Mouse (Mus musculus) spleen, postnatal 14 days (tissue): ENCODE data around the gene Rc3h2.

Experiments used
- DNase-seq, 2 experiments: peaks; one replicate each; pipeline ENCODE4 v3.0.0; 2021 to 2022; ENCODE audit warnings: low spot score in 2 of 2

Rc3h2 gene

GRCm38 (mm10) chr2:37422306-37423304, at the start of gene Rc3h2:
Gene Rc3h2 (minus strand): TSS chr2:37422903.
- DNase-seq, result peak; percentile 85 to 91

DNA sequence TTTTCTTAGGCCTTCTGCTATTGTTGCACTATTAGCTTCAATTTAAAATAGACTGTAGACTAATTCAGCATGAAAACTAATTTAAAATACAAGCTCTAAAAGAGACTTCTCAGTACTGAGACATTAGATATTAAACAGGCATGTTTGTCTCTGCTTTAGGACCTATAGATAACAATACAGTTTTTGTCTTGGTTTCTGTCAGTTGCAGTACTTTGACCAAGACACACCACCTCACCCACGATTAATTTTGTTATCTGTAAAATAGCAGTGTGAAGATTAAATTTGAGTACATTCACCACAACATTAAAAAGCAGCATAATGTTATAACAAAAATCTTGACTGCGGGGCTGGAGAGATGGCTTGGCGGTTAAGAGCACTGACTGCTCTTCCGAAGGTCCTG, 43.6 kb upstream of the Rc3h2 start:
- no peak for DNase-seq

DNA sequence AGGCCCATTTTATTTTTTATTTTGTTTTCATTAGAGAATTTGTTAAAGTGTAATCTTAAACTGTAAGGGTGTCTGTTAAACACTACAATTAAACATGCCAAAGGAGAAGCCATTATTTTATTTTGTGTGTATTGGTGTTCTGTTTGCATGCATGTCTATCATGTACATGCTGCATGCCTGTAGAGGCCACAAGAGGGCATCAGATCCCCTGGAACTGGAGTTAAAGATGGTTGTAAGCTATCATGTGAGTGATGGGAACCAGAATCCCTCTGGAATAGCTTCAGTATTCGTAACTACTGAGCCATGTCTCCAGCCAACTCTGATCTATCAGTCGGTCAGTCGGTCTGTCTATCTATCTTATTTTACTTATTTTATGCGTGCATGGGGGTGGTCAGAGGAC, 38.0 kb upstream of the Rc3h2 start:
- DNase-seq, result no peak

GRCm38 (mm10) chr2:37452376-37452760, 29.7 kb upstream of the Rc3h2 start:
- no peak for DNase-seq

DNA sequence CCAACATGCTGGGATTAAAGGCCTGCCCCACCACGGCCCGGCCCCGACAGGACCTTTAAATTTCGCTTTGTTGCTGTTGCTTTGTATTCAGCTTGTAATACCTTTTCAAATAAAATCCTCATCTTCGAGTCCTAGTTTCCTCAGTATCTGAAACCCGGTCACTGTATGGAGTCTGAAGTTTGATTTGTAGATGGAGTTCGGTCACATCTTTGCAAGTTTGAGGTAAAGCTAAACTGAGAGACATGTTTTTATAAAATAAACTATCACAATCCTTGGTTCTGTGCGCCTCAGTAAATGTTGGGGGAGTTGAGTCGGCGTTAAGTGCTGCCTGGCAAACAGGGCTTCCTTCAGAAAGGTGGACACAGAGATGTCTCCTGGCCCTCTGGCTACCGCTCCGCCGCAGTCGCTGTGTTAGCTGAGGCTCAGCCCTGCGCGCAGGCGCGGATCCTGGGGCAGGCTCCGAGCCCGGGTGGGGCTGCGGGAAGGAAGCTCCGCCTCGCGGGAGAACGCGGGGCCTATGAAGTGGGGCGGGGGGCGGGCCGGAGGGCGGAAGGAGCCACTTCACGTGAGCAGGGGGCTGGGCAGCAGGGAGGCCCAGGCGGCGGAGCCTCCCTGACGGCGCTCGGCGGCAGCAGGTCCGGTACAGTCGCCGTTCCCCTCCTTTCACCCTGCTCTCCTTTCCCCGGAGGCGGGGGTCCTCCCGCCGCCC, 29.1 kb upstream of the Rc3h2 start:
- peak; percentile 85 to 86 for DNase-seq

DNA sequence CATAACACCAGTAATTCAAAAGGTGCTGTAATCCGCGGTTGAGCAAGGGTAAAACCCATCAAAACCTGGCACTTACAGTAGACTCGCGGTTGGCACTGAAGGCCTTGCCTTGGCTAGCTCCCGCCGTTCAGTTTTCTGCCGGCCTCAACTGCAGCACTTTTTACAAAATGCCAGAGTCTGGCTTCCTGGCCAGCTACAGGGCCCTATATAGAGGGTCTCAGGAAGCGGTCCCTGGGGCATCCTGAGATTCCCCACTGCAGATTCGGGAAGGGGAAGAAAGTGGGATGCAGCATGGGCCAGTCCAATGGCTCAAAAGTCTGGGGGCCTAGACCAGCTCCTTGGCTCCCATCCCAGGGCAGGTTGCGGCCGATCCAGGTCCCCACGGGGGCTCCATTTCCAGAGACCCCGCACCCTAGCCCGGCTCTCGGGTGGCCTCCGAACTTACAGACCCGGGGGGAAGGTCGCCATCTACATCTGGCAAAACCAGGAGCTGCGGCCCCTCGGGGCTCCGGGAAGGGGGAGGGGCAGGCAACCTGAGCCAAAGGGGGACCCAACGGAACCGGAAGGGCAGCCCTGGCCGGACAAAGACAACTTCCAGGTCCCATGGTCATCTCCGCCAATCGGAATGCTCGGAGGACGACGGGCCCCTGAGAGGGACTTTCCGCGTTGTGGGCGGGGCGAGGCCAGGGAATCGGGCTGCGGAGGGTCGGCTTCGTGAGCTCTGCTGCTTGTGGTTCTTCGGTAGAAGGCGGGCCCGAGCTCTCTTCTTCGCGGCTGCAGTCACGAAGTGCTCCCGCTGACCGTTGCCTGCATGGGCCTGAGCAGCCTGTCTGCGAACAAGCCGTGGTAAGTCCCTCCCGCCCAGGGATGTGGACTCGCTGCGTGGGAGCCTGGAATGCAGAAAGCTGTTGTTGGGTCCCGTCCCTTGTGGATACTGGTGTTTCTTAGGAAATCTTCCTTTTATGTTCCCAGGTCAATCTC, 20.2 kb upstream of the Rc3h2 start, which contains the start of the genes Zbtb26, Zbtb6 and Rabgap1:
TSS of gene Zbtb26 (minus strand) at position 525 of the 981 bp plus-strand sequence.
TSS of gene Zbtb6 (minus strand) at position 561 of the 981 bp plus-strand sequence.
TSS of gene Rabgap1 (plus strand) at position 669 of the 981 bp plus-strand sequence.
- DNase-seq, result peak; percentile 85 to 90

DNA sequence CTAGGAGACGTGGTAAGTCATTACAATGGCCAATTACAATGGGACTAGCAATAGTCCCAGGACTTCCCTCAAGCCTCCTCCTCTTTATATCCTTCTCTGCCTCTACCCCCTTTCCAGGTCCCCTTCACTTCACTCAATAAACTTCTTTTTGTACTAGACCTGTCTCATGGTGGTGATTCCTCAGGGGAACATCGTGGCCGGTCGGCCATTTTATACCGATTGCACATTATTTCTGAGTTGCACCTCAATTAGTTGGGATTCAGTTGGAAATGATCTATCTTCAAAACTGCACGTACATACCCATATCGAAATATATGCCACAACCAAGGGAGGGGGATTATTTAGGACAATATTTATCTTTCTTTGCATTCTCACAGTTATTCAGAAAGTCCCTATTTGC, 8.9 kb upstream of the Rc3h2 start:
- DNase-seq, result no peak

- DNase-seq, result peak; percentile 45 to 66
Observed at GRCm38 (mm10) chr2:37430593-37431464, 8.1 kb upstream of the Rc3h2 start.

GRCm38 (mm10) chr2:37423671-37424070, 968 bp upstream of the Rc3h2 start:
- DNase-seq, result no peak

DNA sequence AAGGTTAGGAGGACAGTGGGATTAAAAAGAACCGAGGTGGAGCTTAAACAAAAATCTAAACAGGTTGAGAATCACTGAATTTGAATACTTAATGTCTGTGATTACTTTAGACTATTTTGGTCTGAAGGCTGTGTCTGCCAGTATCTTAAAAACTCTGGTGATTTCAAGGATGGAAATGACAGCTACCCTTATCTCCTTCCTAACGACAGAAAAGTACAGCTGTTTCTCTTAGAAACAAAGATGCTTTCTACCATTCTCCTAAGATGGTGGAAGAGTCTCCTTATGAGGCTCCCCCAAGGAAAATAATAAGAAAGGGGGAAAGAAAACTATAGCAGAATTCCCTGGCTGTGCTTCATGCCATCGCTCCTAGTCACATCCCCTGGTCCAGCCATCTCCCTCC, 800 bp downstream of the Rc3h2 start:
- DNase-seq, result no peak

- no peak for DNase-seq
Observed at GRCm38 (mm10) chr2:37395539-37395938, 27.2 kb downstream of the Rc3h2 start.

GRCm38 (mm10) chr2:37382921-37383320, 39.8 kb downstream of the Rc3h2 start:
- no peak for DNase-seq

GRCm38 (mm10) chr2:37380189-37380588, 42.5 kb downstream of the Rc3h2 start:
- DNase-seq, result peak; percentile 14 to 60

GRCm38 (mm10) chr2:37376018-37376417, 46.7 kb downstream of the Rc3h2 start:
- no peak for DNase-seq

DNA sequence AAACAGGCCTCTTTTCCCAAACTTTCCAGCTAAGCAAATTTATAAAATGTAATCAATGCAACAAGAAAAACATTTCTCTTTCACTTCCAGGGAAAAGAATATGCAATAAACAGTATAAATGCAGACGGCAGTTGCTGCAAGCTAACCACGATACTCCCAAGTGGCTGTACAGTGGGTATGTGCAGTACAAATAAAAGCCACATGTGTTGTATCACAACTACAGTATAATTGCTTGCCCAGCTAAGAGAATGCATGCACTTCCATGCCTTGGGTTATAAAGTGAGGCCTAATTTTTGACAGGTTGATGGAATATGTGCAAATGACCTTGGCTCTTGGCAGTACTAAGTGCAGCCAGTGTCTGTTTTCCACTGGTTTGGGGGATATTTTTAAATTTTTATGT, 52.1 kb downstream of the Rc3h2 start:
- DNase-seq, result no peak

- no peak for DNase-seq
Observed at GRCm38 (mm10) chr2:37359908-37360307, 62.8 kb downstream of the Rc3h2 start.

- DNase-seq, result peak; percentile 76 to 81
Observed at GRCm38 (mm10) chr2:37358633-37359540, 63.8 kb downstream of the Rc3h2 start, which contains the start of gene Pdcl. Gene Pdcl (minus strand): TSS chr2:37359332.

GRCm38 (mm10) chr2:37355571-37355970, 67.1 kb downstream of the Rc3h2 start:
- no peak for DNase-seq

- no peak for DNase-seq
Observed at GRCm38 (mm10) chr2:37351671-37352070, 71.0 kb downstream of the Rc3h2 start.
